Mouse (Mus musculus): ENCODE measurements around the gene Phykpl. TPM values are rescaled to one million over a fixed set of nuclear protein-coding genes. Genes with fewer than 3 reads are reported as not detected.

The Phykpl gene
- polyA plus RNA-seq, 1 experiment from 2014 or later: 14.6 TPM

Other genes starting within 250 kb of the Phykpl start
- gene Hnrnpab, start 22.1 kb downstream of the Phykpl start, polyA plus RNA-seq (2015; fragmentation: Nextera tagmentation; extraction: Ambion mirVana): 273 and 282 TPM in 2 replicates
- gene Nhp2, start 35.0 kb downstream of the Phykpl start, polyA plus RNA-seq (2015; fragmentation: Nextera tagmentation; extraction: Ambion mirVana): 101 and 102 TPM in 2 replicates
- gene Rmnd5b, start 51.1 kb downstream of the Phykpl start, polyA plus RNA-seq (2015; fragmentation: Nextera tagmentation; extraction: Ambion mirVana): 31.0 and 33.5 TPM in 2 replicates
- gene N4bp3, start 66.1 kb downstream of the Phykpl start, polyA plus RNA-seq (2015; fragmentation: Nextera tagmentation; extraction: Ambion mirVana): 12.7 and 14.1 TPM in 2 replicates
- gene D930048N14Rik, start 66.2 kb downstream of the Phykpl start, polyA plus RNA-seq (2015; fragmentation: Nextera tagmentation; extraction: Ambion mirVana): 0.86 and 0.94 TPM in 2 replicates
- 60.8 and 67.6 TPM in 2 replicates for gene 0610009B22Rik, start 104.1 kb downstream of the Phykpl start, polyA plus RNA-seq (2015; fragmentation: Nextera tagmentation; extraction: Ambion mirVana)
- gene Sec24a, start 178.9 kb downstream of the Phykpl start, polyA plus RNA-seq (2015; fragmentation: Nextera tagmentation; extraction: Ambion mirVana): 9.9 and 10.3 TPM in 2 replicates
- 133 TPM in 2 replicates for gene Sar1b, start 178.9 kb downstream of the Phykpl start, polyA plus RNA-seq (2015; fragmentation: Nextera tagmentation; extraction: Ambion mirVana)

All from heart, embryonic 13.5 days (tissue).